Mouse (Mus musculus): ENCODE results near the gene E130309D02Rik.

GRCm38 (mm10) chr5:143272540-143273330 lies 42.4 kb downstream of the E130309D02Rik start:
- TF ChIP-seq CTCF (conservative IDR thresholded peaks at IDR 0.05; ENCODE audit: insufficient read depth, insufficient read length, low read depth, low read length) = no peak
- no peak for TF ChIP-seq POLR2A (IDR thresholded peaks at IDR 0.05; ENCODE audit: low read depth, low read length)

Data from kidney, adult 2 months (tissue).